Mouse (Mus musculus): Measurements from ENCODE around the gene S1pr4. TPM values are rescaled to one million over a fixed set of nuclear protein-coding genes. Genes with fewer than 3 reads are reported as not detected.
A peak's percentile ranks its signal among the peaks of the same experiment; 100 is the strongest.

Gene S1pr4
- total and polyA plus RNA-seq, 3 experiments: 0.81 to 3.1 (median 1.1) TPM

DNA sequence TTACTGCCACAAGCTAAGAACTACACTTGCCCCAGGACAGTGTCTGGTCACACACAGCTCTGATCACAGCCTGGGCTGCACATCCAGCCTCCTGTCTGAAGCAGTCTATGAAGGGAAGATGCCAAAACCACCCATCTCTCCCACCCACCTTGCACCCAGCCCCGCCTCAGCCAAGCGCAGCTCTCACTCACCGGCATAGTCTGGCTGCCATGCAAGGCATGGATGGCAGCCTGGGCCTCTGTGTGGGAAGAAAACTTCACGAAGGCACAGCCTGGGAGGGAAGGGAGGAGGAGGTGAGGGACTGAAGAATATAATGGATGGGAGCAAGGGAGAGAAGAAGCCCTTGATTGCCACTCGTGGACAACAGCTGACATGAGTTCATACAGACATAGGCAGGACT lies 30.7 kb downstream of the S1pr4 start:
- no peak for DNase-seq
- no peak overlapping the region for H3K27ac ChIP-seq
- H3K9ac ChIP-seq (ENCODE audit: low read depth, low read length): no peak overlapping the region
- no peaks in the 10 kb centered on the region for H3K79me2 ChIP-seq (replicated peaks; ENCODE audit: control insufficient read depth, insufficient read depth, low read length)
- no peaks in the 10 kb centered on the region for H3K4me1 ChIP-seq (ENCODE audit: control insufficient read depth, insufficient read depth, low read length)
- intact Hi-C loops (cut with DNase I): no loop called here
- no peaks in the 10 kb centered on the region for H3K36me3 ChIP-seq (ENCODE audit: control insufficient read depth, insufficient read depth, low read length)
- peaks cover 12% of the 10 kb centered on the region for H3K27me3 ChIP-seq (ENCODE audit: control insufficient read depth, insufficient read depth, low read length)
- WGBS: 73% methylated on average over 5 of the region's 5 CpGs
- no peak overlapping the region for H3K4me3 ChIP-seq
- no peak for TF ChIP-seq CTCF (IDR thresholded peaks at IDR 0.05)
- TF ChIP-seq EP300 (IDR thresholded peaks at IDR 0.05; ENCODE audit: insufficient read depth, low read depth, low read length): no peak
- no peak for TF ChIP-seq POLR2A (IDR thresholded peaks at IDR 0.05; ENCODE audit: insufficient read depth, low read depth, low read length)

DNA sequence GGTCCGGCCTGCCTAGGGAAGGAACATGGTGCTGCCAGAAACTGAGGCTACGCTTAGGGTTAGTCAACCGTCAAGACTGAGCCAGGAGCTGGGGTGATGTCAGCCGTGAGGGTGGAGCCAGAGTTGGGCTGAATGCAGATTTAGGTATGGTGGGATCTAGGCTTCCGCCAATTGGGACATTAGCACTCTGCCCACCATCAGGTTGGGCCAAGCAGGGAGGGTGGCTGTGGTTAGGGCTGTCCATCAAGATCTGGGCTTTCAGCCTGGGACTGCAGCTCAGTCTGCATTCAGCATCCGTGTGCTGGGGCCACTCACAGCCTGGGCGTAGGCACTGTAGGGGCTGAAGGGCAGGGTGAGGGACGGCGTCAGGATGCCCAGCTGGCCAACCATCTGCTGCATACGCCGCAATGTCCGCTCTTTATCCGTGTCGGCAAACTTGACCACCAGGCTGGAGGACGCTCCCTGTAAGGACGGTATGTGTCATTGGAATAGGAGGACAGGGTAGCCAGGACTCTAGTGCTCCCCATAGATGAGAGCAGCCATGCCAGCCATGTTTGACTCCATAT lies 32.2 kb downstream of the S1pr4 start:
- no peak overlapping the region for H3K4me3 ChIP-seq
- no peaks in the 10 kb centered on the region for H3K4me1 ChIP-seq (ENCODE audit: control insufficient read depth, insufficient read depth, low read length)
- no peak for DNase-seq
- no peaks in the 10 kb centered on the region for H3K36me3 ChIP-seq (ENCODE audit: control insufficient read depth, insufficient read depth, low read length)
- no peak overlapping the region for H3K27ac ChIP-seq
- peaks cover 12% of the 10 kb centered on the region for H3K27me3 ChIP-seq (ENCODE audit: control insufficient read depth, insufficient read depth, low read length)
- H3K9ac ChIP-seq (ENCODE audit: low read depth, low read length): no peak overlapping the region
- H3K79me2 ChIP-seq (replicated peaks; ENCODE audit: control insufficient read depth, insufficient read depth, low read length): no peaks in the 10 kb centered on the region
- intact Hi-C loops (cut with DNase I): no loop called here
- WGBS: 81% methylated on average over 16 of the region's 16 CpGs
- TF ChIP-seq POLR2A (IDR thresholded peaks at IDR 0.05; ENCODE audit: insufficient read depth, low read depth, low read length) (no peak), EP300 (IDR thresholded peaks at IDR 0.05; ENCODE audit: insufficient read depth, low read depth, low read length) (no peak), CTCF (IDR thresholded peaks at IDR 0.05) (no peak)

DNA sequence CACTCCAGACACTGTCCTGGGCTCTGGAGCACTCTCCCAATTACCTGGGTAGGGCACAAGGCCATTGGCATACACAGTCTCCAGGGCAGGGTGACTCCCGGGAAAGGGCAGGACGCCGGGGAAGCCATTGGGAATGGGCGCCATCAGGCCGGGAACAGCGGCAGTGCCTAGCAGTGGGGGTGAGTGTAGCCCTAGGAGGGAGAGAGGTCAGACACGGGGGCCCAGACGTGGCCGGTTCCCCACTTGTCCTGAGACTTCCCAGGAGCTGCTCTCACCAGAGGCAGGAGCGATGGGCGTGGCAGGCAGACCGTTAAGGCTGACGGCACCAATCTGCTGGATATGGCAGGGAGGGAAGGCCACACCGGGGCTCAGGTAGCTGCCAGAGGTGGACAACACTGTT lies 33.1 kb downstream of the S1pr4 start:
- no peak overlapping the region for H3K4me3 ChIP-seq
- H3K36me3 ChIP-seq (ENCODE audit: control insufficient read depth, insufficient read depth, low read length): no peaks in the 10 kb centered on the region
- H3K9ac ChIP-seq (ENCODE audit: low read depth, low read length): no peak overlapping the region
- TF ChIP-seq CTCF (IDR thresholded peaks at IDR 0.05) (no peak), EP300 (IDR thresholded peaks at IDR 0.05; ENCODE audit: insufficient read depth, low read depth, low read length) (no peak), POLR2A (IDR thresholded peaks at IDR 0.05; ENCODE audit: insufficient read depth, low read depth, low read length) (no peak)
- DNase-seq: no peak
- H3K27me3 ChIP-seq (ENCODE audit: control insufficient read depth, insufficient read depth, low read length): peaks cover 12% of the 10 kb centered on the region
- no peaks in the 10 kb centered on the region for H3K4me1 ChIP-seq (ENCODE audit: control insufficient read depth, insufficient read depth, low read length)
- H3K79me2 ChIP-seq (replicated peaks; ENCODE audit: control insufficient read depth, insufficient read depth, low read length): no peaks in the 10 kb centered on the region
- WGBS: 59% methylated on average over 14 of the region's 14 CpGs
- intact Hi-C loops (cut with DNase I): no loop called here
- H3K27ac ChIP-seq: no peak overlapping the region

DNA sequence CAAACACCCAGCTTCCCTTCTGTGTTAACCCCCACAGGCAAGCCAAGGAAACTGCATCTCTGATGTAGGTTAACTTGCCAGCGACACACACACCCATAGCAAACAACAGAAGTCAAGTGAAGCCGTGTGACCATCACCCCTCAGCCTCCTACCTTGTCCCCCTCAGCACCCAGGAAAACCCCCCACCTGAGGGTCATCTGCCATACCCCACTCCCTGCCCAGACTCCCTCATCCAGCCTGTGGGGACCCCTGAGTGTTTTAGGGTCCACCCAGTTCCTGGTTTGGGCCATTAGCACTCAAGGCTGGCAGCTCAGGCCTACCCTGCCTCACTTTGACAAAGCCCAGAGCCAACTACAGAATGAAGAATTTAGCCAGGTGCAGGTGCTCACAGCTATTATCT lies 33.9 kb downstream of the S1pr4 start:
- no peak for TF ChIP-seq CTCF (IDR thresholded peaks at IDR 0.05)
- TF ChIP-seq EP300 (IDR thresholded peaks at IDR 0.05; ENCODE audit: insufficient read depth, low read depth, low read length): no peak
- TF ChIP-seq POLR2A (IDR thresholded peaks at IDR 0.05; ENCODE audit: insufficient read depth, low read depth, low read length): no peak
- intact Hi-C loops (cut with DNase I): no loop called here
- H3K36me3 ChIP-seq (ENCODE audit: control insufficient read depth, insufficient read depth, low read length): no peaks in the 10 kb centered on the region
- no peak overlapping the region for H3K4me3 ChIP-seq
- H3K9ac ChIP-seq (ENCODE audit: low read depth, low read length): no peak overlapping the region
- no peaks in the 10 kb centered on the region for H3K4me1 ChIP-seq (ENCODE audit: control insufficient read depth, insufficient read depth, low read length)
- no peak overlapping the region for H3K27ac ChIP-seq
- no peak for DNase-seq
- WGBS: 78% methylated on average over 2 of the region's 2 CpGs
- no peaks in the 10 kb centered on the region for H3K79me2 ChIP-seq (replicated peaks; ENCODE audit: control insufficient read depth, insufficient read depth, low read length)
- peaks cover 12% of the 10 kb centered on the region for H3K27me3 ChIP-seq (ENCODE audit: control insufficient read depth, insufficient read depth, low read length)

DNA sequence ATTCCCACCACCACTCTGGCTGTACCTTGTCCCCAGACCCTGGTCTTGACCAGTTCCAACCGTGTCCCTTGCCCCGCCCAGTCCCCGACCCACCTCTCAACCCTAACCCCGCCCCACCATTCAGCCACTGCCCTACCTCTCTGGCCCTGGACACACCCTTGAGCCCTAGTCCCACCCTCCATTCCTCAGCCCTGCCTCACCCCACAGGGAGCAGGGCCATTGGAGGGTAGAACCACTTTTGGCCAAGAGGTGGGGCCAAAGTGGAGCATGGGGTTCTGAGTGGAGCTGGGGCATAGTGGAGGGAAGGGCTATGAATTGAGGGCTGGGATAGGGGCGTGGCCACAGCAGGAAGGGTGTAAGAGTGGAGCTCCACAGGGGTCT lies 34.7 kb downstream of the S1pr4 start:
- WGBS: 10% methylated on average over 5 of the region's 5 CpGs
- Histone ChIP-seq H3K79me2 (replicated peaks; ENCODE audit: control insufficient read depth, insufficient read depth, low read length) (no peaks in the 10 kb centered on the region), H3K36me3 (ENCODE audit: control insufficient read depth, insufficient read depth, low read length) (no peaks in the 10 kb centered on the region), H3K27me3 (ENCODE audit: control insufficient read depth, insufficient read depth, low read length) (peaks cover 15% of the 10 kb centered on the region), H3K4me3 (no peak overlapping the region), H3K4me1 (ENCODE audit: control insufficient read depth, insufficient read depth, low read length) (no peaks in the 10 kb centered on the region), H3K27ac (no peak overlapping the region), H3K9ac (ENCODE audit: low read depth, low read length) (no peak overlapping the region)
- intact Hi-C loops (cut with DNase I): no loop called here
- TF ChIP-seq CTCF (IDR thresholded peaks at IDR 0.05): no peak
- TF ChIP-seq POLR2A (IDR thresholded peaks at IDR 0.05; ENCODE audit: insufficient read depth, low read depth, low read length): no peak
- no peak for TF ChIP-seq EP300 (IDR thresholded peaks at IDR 0.05; ENCODE audit: insufficient read depth, low read depth, low read length)
- no peak for DNase-seq

DNA sequence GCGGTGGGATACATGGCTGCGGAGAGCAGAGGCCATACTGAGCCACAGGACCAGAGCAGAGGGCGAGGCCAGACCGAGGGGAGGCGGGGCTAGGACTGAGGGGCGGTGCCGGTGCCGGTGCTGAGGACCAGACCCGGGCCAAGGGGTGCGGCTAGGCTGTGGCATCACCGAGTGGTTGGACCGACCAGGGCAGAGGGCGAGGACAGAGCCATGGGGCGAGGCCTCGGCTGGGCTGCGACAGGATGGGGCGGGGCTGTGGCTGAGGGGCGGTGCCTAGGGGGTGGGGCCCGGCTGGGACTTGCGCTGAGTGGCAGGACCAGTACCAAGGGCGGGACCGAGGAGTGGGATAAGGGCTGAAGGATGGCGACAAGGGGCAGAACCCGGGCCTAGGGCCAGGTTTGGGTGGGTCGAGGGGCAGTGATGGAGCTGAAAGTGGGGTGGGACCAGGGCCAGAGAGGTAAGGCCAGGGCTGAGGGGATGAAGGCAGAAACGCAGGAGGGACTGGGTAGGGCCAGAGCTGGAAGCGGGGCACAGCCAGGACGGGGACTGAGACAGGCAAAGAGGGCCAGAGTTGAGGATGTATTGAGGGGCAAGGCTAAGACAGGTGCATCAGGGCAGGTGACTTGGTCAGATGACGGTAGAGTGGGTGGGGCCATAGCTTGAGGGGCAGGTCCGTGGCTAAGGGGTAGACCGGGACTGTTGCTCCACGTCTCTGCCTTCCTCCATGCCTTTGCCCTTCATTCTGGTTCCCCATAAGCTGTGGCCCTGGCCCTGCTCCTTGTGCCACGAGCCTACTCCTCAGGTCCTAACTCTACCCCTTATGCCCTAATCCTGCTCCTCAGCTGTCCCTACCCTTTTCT lies 35.3 kb downstream of the S1pr4 start:
- 5% methylated on average over 33 of the region's 33 CpGs for WGBS
- no peaks in the 10 kb centered on the region for H3K79me2 ChIP-seq (replicated peaks; ENCODE audit: control insufficient read depth, insufficient read depth, low read length)
- peaks cover 15% of the 10 kb centered on the region for H3K27me3 ChIP-seq (ENCODE audit: control insufficient read depth, insufficient read depth, low read length)
- no peak overlapping the region for H3K27ac ChIP-seq
- DNase-seq: peak in 1 of 2 experiments; percentile 37
- H3K9ac ChIP-seq (ENCODE audit: low read depth, low read length): no peak overlapping the region
- intact Hi-C loops (cut with DNase I): no loop called here
- no peak overlapping the region for H3K4me3 ChIP-seq
- H3K4me1 ChIP-seq (ENCODE audit: control insufficient read depth, insufficient read depth, low read length): no peaks in the 10 kb centered on the region
- no peaks in the 10 kb centered on the region for H3K36me3 ChIP-seq (ENCODE audit: control insufficient read depth, insufficient read depth, low read length)
- no peak for TF ChIP-seq EP300 (IDR thresholded peaks at IDR 0.05; ENCODE audit: insufficient read depth, low read depth, low read length)
- TF ChIP-seq CTCF (IDR thresholded peaks at IDR 0.05): no peak
- TF ChIP-seq POLR2A (IDR thresholded peaks at IDR 0.05; ENCODE audit: insufficient read depth, low read depth, low read length): no peak
